Mouse (Mus musculus): Measurements from ENCODE around the gene Vtn.

The Vtn gene

GRCm38 (mm10) chr11:78499004-78499403, at the start of gene Vtn:
Vtn (plus strand) TSS chr11:78499091.
- DNase-seq (ENCODE audit: low spot score in 2 of 2), result no peak

DNA sequence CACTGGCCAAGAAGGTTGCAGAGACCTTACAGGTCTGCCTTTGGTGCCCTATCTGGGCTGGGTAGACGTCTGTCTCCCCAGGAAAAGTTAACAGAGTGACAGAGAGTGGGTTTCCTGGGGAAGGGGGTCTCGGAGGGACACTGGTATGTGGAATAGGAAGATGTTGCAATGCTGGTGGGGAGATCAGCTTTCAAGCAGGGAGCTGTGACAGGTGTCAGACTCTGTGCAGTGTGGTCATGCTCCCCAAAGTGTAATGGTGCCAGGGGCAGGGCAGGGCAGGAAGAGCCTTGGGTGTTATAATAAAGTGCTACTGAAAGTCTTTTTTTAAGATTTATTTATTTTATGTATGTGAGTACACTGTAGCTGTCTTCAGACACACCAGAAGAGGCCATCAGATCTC, 48.6 kb upstream of the Vtn start:
- DNase-seq (ENCODE audit: low spot score in 2 of 2), result no peak

DNA sequence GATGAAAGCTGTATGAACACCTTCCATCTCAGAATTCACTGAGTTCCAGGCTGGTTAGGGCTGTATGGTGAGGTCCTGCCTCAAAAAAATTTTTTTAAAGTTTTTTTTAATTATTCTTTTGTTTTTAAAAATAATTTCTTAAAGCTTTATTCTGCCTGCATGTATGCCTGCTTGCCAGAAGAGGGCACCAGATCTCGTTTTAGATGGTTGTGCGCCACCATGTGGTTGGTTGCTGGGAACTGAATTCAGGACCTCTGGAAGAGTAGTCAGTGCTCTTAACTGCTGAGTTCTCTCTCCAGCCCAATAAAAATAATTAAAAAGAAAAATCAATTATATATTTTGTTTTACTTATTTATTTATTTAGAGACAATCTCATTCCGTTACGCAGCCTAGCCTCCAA, 45.2 kb upstream of the Vtn start:
- DNase-seq (ENCODE audit: low spot score in 2 of 2), result peak; percentile 40 to 68

GRCm38 (mm10) chr11:78454276-78454675, 44.6 kb upstream of the Vtn start:
- no peak for DNase-seq (ENCODE audit: low spot score in 2 of 2)

DNA sequence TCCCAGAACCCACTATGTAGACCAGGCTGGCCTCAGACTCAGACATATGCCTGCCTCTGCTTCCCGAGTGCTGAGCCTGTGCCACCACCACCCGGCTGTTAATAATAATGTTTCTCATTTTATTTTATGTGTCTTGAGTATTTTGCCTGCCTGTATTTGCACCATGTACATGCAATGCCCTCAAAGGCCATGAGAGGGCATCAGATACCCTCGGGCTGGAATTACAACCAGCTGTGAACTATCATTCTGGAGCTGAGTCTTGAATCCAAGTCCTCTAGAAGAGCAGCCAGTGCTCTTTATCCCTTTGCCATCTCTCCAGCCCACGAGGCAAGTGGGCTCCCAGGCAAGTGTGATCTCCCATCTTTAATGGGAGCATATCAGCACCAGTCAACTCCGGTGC, 43.6 kb upstream of the Vtn start:
- DNase-seq (ENCODE audit: low spot score in 2 of 2), result peak in 1 of 2 experiments; percentile 25

- no peak for DNase-seq (ENCODE audit: low spot score in 2 of 2)
Measured at GRCm38 (mm10) chr11:78458740-78459139, 40.2 kb upstream of the Vtn start.

DNA sequence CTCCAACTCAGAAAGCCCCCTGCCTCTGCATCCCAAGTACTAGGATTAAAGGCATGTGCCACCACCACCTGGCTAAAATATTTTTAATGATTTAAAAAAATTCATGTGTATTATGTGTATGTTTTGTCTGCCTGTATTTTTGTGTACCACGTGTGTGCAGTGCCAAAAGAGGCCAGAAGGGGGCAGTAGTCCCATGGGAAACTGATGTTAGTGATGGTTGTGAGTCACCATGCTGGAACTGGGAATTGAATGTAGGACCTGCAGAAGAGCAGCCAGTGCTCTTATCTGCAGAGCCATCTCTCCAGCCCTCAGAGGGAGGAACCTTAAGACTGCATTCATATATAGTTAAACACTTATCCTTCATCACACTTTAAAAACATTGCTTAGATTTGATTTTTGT, 37.0 kb upstream of the Vtn start:
- no peak for DNase-seq (ENCODE audit: low spot score in 2 of 2)

GRCm38 (mm10) chr11:78462669-78463068, 36.2 kb upstream of the Vtn start:
- DNase-seq (ENCODE audit: low spot score in 2 of 2), result no peak

DNA sequence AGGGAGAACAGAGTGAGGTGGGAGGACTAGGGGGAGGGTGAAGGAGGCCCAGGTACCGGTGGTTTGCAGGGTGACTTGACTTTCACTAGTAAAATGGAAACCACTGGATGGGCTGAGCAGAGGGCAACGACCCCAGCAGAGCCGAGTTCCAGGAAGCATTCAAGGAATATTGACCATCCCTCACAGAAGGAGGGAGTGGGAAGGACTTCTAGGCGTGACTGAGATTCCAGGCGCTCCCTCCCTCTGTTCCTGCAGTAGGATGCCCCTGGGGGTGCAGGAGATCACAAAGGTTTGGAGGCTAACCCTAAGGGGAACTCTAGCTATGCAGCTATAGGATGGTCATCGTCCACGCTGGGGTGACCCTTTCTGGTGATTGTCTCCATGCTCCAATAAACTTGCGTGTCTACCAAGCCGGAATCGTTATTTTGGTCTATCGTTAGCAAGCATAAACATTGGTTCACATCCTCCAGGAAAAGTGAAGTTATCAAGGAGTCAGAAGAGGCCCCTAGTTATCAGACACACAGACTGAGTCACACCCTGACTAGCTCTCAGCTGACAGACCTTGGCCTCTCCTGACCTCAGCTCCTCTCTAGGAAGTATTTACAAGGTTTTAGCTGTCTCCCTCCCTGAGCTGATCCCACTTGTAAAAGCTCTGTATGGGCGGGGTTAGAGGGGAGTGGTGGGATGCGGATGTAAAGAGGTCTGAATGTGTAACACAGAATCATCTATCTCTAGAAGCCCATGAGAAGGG, 35.4 kb upstream of the Vtn start:
- DNase-seq (ENCODE audit: low spot score in 2 of 2), result no peak

DNA sequence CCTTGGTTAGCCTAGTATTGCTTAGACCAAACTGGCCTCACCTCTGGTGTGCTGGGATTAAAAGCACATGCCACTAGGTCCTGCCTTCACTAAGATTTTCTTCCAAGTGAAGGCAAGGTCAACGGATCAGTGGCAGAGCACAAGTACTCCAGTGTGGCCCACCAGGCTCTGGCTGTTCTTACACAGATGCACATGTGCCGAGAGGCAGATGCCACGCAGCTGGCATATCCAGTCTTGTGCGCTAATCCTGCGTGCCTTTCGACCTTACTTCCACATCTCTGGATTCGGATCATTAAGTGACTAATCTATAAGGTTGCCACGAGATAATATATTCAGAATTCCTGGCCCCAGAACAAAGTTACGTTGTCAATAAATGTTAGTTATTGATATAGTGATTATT, 33.8 kb upstream of the Vtn start:
- DNase-seq (ENCODE audit: low spot score in 2 of 2), result no peak

GRCm38 (mm10) chr11:78465568-78466180, 33.2 kb upstream of the Vtn start, which contains the start of gene Slc46a1:
Slc46a1 (plus strand) TSS chr11:78465697.
- DNase-seq (ENCODE audit: low spot score in 2 of 2), result peak; percentile 47 to 65

GRCm38 (mm10) chr11:78466242-78466912, 32.5 kb upstream of the Vtn start:
- DNase-seq (ENCODE audit: low spot score in 2 of 2), result no peak

- DNase-seq (ENCODE audit: low spot score in 2 of 2), result no peak
Measured at GRCm38 (mm10) chr11:78467515-78467914, 31.4 kb upstream of the Vtn start.

DNA sequence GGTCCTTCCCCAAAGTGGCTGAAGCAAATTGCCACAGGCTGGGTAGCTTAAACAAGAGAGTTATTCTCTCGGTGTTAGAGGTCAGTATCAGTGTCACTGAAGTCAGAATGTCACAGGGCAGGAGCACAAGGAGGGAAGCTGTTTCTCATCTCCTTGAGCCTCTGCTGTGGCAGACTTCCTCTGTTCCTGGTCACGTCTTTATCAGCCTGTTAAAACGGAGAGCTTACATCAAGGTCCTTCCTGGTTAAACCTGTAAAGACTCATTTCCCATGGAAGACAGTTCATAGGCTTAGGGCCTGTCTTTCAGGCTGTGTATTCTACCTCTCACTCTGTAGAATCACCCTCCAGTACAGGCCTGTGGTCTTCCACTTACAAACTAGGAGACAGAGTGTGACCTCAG, 31.0 kb upstream of the Vtn start:
- DNase-seq (ENCODE audit: low spot score in 2 of 2), result no peak

DNA sequence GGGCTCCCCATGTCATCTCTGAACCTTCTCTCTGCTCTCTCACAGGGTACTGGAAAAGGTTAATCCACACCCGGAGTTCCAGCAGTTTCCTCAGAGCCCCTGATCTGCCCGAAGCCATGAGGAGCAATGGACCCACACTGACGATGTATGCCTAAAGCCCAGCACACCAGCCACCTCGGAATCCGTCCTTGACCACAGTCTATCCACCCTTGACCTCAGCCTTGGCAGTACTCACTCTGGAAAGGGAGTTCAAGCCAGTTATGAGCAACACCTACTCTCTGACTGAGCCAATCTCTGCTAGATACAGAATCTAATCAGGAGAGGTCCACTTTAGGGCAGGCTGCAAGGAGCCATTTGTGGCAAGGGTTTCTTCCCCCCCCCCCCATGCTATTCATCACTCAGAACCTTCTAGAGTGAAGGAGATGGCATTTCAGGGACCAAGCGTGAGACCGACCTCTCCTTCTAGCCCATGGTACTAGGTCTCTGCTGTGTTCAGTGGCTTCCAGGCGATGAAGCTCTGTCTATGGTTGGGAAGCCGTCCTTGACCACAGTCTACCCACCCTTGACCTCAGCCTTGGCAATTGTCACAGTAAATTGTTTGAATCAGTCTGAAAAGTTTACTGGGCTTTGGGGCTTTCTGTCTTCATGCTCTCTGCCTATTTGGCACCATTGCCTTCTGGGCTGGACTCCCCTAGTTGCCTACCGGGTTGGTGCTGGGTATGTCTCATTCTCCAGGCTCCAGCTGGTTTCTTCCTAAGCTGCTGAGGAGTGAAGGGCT, 27.4 kb upstream of the Vtn start:
- no peak for DNase-seq (ENCODE audit: low spot score in 2 of 2)

GRCm38 (mm10) chr11:78475289-78475688, 23.6 kb upstream of the Vtn start:
- DNase-seq (ENCODE audit: low spot score in 2 of 2), result no peak

DNA sequence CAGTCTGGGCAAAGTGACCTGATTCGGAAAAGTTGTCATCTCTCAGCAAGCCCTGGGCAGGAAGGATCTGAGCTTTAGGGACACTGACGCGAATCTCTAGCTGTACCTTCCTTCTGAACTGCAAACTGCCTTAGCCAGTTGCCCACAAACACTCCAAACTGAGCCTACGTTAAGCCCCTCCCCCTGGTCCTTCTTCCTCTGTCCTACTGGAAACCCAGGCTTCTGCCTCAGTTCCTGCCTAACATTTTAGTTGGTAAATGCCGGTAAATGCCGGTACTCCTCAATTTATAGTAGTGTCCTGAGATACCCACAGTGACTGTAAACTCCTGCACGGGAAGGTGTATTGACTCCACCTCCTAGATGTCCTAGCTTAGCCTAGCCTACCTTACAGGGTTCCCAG, 15.3 kb upstream of the Vtn start:
- no peak for DNase-seq (ENCODE audit: low spot score in 2 of 2)

DNA sequence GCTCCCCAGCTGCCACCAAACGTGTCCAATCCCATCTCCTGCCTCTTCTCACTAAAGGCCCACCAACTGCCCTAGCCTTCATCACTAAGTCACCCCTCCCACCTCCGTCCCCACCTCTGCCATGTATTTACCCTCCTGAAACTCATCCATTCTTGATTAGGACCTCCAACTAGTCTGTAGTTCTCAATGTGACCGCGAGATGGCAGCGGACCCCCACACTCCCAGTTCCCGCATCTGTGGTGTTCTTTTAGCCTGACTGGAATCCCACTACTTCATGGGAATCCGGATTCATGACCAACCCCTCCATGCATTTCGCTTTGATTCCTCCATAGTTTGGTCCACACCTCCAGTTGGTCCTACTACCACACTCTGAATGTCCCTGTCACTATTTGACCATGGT, 10.7 kb upstream of the Vtn start:
- DNase-seq (ENCODE audit: low spot score in 2 of 2), result peak in 1 of 2 experiments; percentile 42

- no peak for DNase-seq (ENCODE audit: low spot score in 2 of 2)
Measured at GRCm38 (mm10) chr11:78490781-78491241, 8.1 kb upstream of the Vtn start.

- DNase-seq (ENCODE audit: low spot score in 2 of 2), result no peak
Measured at GRCm38 (mm10) chr11:78495904-78496303, 3.0 kb upstream of the Vtn start.

DNA sequence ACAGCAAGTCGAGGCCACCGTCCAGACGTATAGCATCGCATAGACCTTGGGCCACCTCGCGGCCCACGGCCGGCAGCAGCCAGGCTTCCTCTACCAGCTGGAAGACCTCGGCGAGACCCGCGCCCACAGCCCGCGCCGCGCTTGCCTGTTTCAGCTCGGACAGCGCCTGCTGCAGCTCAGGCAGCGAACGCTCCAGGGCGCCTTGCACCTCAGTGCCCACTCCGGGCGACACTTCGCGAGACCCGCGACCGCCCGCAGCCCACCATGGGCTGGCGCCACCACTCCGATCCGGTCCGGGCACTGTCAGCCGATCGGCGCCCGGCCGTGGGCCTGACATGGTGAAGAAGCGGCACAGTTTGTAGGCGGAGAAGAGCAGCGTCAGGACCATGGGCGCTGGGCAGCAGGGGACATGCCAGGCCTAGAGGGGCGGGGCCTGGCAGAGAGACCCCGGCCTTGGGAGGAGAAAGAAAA, 1.8 kb upstream of the Vtn start:
- no peak for DNase-seq (ENCODE audit: low spot score in 2 of 2)
